Mouse (Mus musculus) CH12.LX (cell line): Measurements from ENCODE around the gene Cd2bp2. TPM values are rescaled to one million over a fixed set of nuclear protein-coding genes. Genes with fewer than 3 reads are reported as not detected.

Experiments
- DNase-seq: peaks from one replicate; pipeline ENCODE4 v3.0.0-alpha.2; 2013; ENCODE audit errors: extremely low read depth
- H3K27ac ChIP-seq: 2 replicates; pipeline ENCODE4 v1.5.1; 2012; ENCODE audit warnings: low read depth, mild to moderate bottlenecking, control low read depth, moderate library complexity; ENCODE audit not compliant: insufficient read depth
- H3K27me3 ChIP-seq: replicated peaks from 2 replicates; pipeline ENCODE3; 2012; ENCODE audit warnings: inconsistent platforms
- H3K36me3 ChIP-seq, 2 experiments: replicated peaks in 1 of 2; 2 replicates each; pipeline versions ENCODE3 to v1.6.1; 2012; ENCODE audit warnings: inconsistent platforms in 1 of 2, low read length in 1 of 2, mild to moderate bottlenecking in 1 of 2, mixed read lengths in 1 of 2, moderate library complexity in 1 of 2; ENCODE audit not compliant: control insufficient read depth in 1 of 2, insufficient read depth in 1 of 2
- H3K4me1 ChIP-seq, 2 experiments: 2 replicates each; pipeline ENCODE4 v1.6.1; 2012; ENCODE audit warnings: inconsistent platforms in 1 of 2, moderate library complexity in 1 of 2; ENCODE audit not compliant: insufficient read depth in 2 of 2, control insufficient read depth in 1 of 2
- H3K4me2 ChIP-seq: 2 replicates; pipeline ENCODE4 v1.6.1; 2012; ENCODE audit warnings: low read depth, mild to moderate bottlenecking, control low read depth; ENCODE audit not compliant: poor library complexity, insufficient read depth, severe bottlenecking
- H3K4me3 ChIP-seq, 3 experiments: fragments of 150-350 bp in 1 of 3; sonication (generic) in 1 of 3; replicated peaks in 1 of 3; 2 replicates each; pipeline versions ENCODE3 to v1.5.1; 2011 to 2012; ENCODE audit warnings: low read depth in 2 of 3, low read length in 2 of 3, mild to moderate bottlenecking in 2 of 3, moderate library complexity in 2 of 3, control low read depth in 1 of 3, improper control_type of control experiment in 1 of 3, inconsistent platforms in 1 of 3, mixed read lengths in 1 of 3; ENCODE audit not compliant: poor library complexity in 1 of 3
- H3K79me2 ChIP-seq: replicated peaks from 2 replicates; pipeline ENCODE4 v1.6.1; 2012; ENCODE audit warnings: mild to moderate bottlenecking, moderate library complexity; ENCODE audit not compliant: control insufficient read depth, poor library complexity, insufficient read depth, severe bottlenecking; ENCODE audit errors: extremely low read depth
- H3K9ac ChIP-seq: 2 replicates; pipeline ENCODE4 v1.6.1; 2012; ENCODE audit warnings: low read depth, mild to moderate bottlenecking, control low read depth, moderate library complexity; ENCODE audit not compliant: insufficient read depth
- H3K9me3 ChIP-seq: replicated peaks from 2 replicates; pipeline ENCODE3; 2012; ENCODE audit warnings: low read length, inconsistent platforms, mixed read lengths
- CHD2 ChIP-seq: IDR thresholded peaks from 2 replicates; pipeline ENCODE4 v1.6.1; 2011; ENCODE audit warnings: low read length, improper control_type of control experiment
- CTCF ChIP-seq, 2 experiments: IDR thresholded peaks in 1 of 2; conservative IDR thresholded peaks in 1 of 2; 2 replicates each; pipeline ENCODE4 v1.5.1; 2011 to 2012; ENCODE audit warnings: low read depth in 2 of 2, low read length in 2 of 2, improper control_type of control experiment in 1 of 2, inconsistent platforms in 1 of 2, mild to moderate bottlenecking in 1 of 2, moderate library complexity in 1 of 2
- IRF4 ChIP-seq: IDR thresholded peaks from 2 replicates; pipeline ENCODE4 v1.6.1; 2014; ENCODE audit warnings: low read depth, mild to moderate bottlenecking, inconsistent platforms, low read length, improper control_type of control experiment
- JUN ChIP-seq: IDR thresholded peaks from 2 replicates; pipeline ENCODE4 v1.6.1; 2011; ENCODE audit warnings: low read depth, mild to moderate bottlenecking, low read length, improper control_type of control experiment, moderate library complexity; ENCODE audit not compliant: insufficient read depth
- JUND ChIP-seq: conservative IDR thresholded peaks from 2 replicates; pipeline ENCODE4 v1.6.1; 2011; ENCODE audit warnings: low read depth, low read length, improper control_type of control experiment
- MAFK ChIP-seq: IDR thresholded peaks from 2 replicates; pipeline ENCODE4 v1.6.1; 2011; ENCODE audit warnings: low read length, improper control_type of control experiment; ENCODE audit not compliant: insufficient replicate concordance
- MAX ChIP-seq: IDR thresholded peaks from 2 replicates; pipeline ENCODE4 v1.6.1; 2011; ENCODE audit warnings: low read length, improper control_type of control experiment
- MEF2A ChIP-seq: IDR thresholded peaks from 2 replicates; pipeline ENCODE4 v1.6.1; 2014; ENCODE audit warnings: low read depth, mild to moderate bottlenecking, inconsistent platforms, low read length, improper control_type of control experiment, borderline replicate concordance
- MYC ChIP-seq: IDR thresholded peaks from 2 replicates; pipeline ENCODE4 v1.6.1; 2011; ENCODE audit warnings: low read depth, mild to moderate bottlenecking, improper control_type of control experiment, low read length
- NRF1 ChIP-seq: IDR thresholded peaks from 2 replicates; pipeline ENCODE4 v1.6.1; 2014; ENCODE audit warnings: low read depth, mild to moderate bottlenecking, inconsistent platforms, low read length, improper control_type of control experiment, moderate library complexity
- POLR2A ChIP-seq: IDR thresholded peaks from 2 replicates; pipeline ENCODE4 v1.6.1; 2011; ENCODE audit warnings: low read depth, mild to moderate bottlenecking, improper control_type of control experiment, low read length
- POLR2AphosphoS2 ChIP-seq: IDR thresholded peaks from 2 replicates; pipeline ENCODE4 v1.6.1; 2011; ENCODE audit warnings: low read depth, low read length, improper control_type of control experiment
- RAD21 ChIP-seq: IDR thresholded peaks from 2 replicates; pipeline ENCODE4 v1.6.1; 2011; ENCODE audit warnings: low read depth, mild to moderate bottlenecking, low read length, improper control_type of control experiment, moderate library complexity
- RCOR1 ChIP-seq: conservative IDR thresholded peaks from 2 replicates; pipeline ENCODE4 v1.6.1; 2012; ENCODE audit warnings: low read depth, mild to moderate bottlenecking, inconsistent platforms, low read length, improper control_type of control experiment
- SIN3A ChIP-seq: IDR thresholded peaks from 2 replicates; pipeline ENCODE4 v1.6.1; 2012; ENCODE audit warnings: low read length, improper control_type of control experiment, inconsistent platforms
- SMC3 ChIP-seq: IDR thresholded peaks from 2 replicates; pipeline ENCODE4 v1.6.1; 2011; ENCODE audit warnings: low read depth, low read length, improper control_type of control experiment
- USF1 ChIP-seq: IDR thresholded peaks from 2 replicates; pipeline ENCODE4 v1.6.1; 2014; ENCODE audit warnings: low read depth, mild to moderate bottlenecking, inconsistent platforms, low read length, improper control_type of control experiment
- ZC3H11A ChIP-seq: IDR thresholded peaks from 2 replicates; pipeline ENCODE4 v1.6.1; 2012; ENCODE audit warnings: low read depth, mild to moderate bottlenecking, inconsistent platforms, low read length, improper control_type of control experiment
- ZNF384 ChIP-seq: IDR thresholded peaks from 2 replicates; pipeline ENCODE4 v1.6.1; 2012; ENCODE audit warnings: low read depth, low read length, improper control_type of control experiment, inconsistent platforms
- dilution Hi-C: fragments of 300-500 bp; cut with MboI; formaldehyde crosslinking; loops from 2 replicates; pipeline ENCODE4 v1.14.3; 2020; ENCODE audit warnings: low sequenced_read_pairs; ENCODE audit not compliant: extremely low pct_unique_long_range_greater_than_20kb, extremely low pct_ligation_motif_present
- in situ Hi-C: fragments of 300-500 bp; cut with MboI; formaldehyde crosslinking; loops from 3 replicates; pipeline ENCODE4 v1.14.3; 2019; ENCODE audit warnings: low sequenced_read_pairs, low pct_ligation_motif_present, low pct_unique_long_range_greater_than_20kb, mixed read lengths
- polyA plus RNA-seq: library from polyadenylated mRNA; unstranded; fragments of >175 nt; gene quantifications from 2 replicates; pipeline ENCODE4 v1.2.1, GENCODE M21; 2012; ENCODE audit warnings: low read depth; ENCODE audit not compliant: insufficient read length
- total RNA-seq, 2 experiments: library from RNA; depleted of rRNA; stranded (reverse); fragments of 300-350 nt in 1 of 2; fragments of >200 nt in 1 of 2; gene quantifications; 2 replicates each; pipeline ENCODE4 v1.2.3; 2012 to 2014

Gene Cd2bp2
- total and polyA plus RNA-seq, 3 experiments: 57.4 to 66.8 (median 62.4) TPM

GRCm38 (mm10) chr7:127231826-127232621 is 36.2 kb upstream of the Cd2bp2 start:
- Histone ChIP-seq H3K4me3 (peak overlapping the region; percentile 94 to 98 (median 97)), H3K36me3 (peaks cover 22 to 50% of the 10 kb centered on the region in 2 experiments), H3K9me3 (no peaks in the 10 kb centered on the region), H3K27me3 (no peaks in the 10 kb centered on the region), H3K4me2 (peak overlapping the region; percentile 67), H3K27ac (peak overlapping the region; percentile 34; the same call in 1 of the 2 replicates), H3K9ac (peak overlapping the region; percentile 61), H3K4me1 (peaks cover 4 to 43% of the 10 kb centered on the region in 2 experiments; a peak in 3 of 4 replicates), H3K79me2 (peaks cover 31% of the 10 kb centered on the region)
- TF ChIP-seq CHD2 (no peak), ZNF384 (peak; percentile 44), NRF1 (no peak)
- dilution Hi-C loops: no loop called here
- in situ Hi-C loops: no loop called here
- DNase-seq: no peak

GRCm38 (mm10) chr7:127231376-127231775 is 35.5 kb upstream of the Cd2bp2 start:
- Histone ChIP-seq H3K9me3 (no peaks in the 10 kb centered on the region), H3K4me3 (peak overlapping the region in 2 of 3 experiments; percentile 94 to 97), H3K79me2 (peaks cover 31% of the 10 kb centered on the region), H3K4me2 (peak overlapping the region; percentile 67), H3K9ac (peak overlapping the region; percentile 61; the same call in 1 of the 2 replicates), H3K4me1 (peaks cover 4 to 43% of the 10 kb centered on the region in 2 experiments; a peak in 3 of 4 replicates), H3K36me3 (peaks cover 16 to 44% of the 10 kb centered on the region in 2 experiments), H3K27ac (no peak overlapping the region), H3K27me3 (no peaks in the 10 kb centered on the region)
- TF ChIP-seq MAFK: no peak
- dilution Hi-C loops: no loop called here
- DNase-seq: no peak
- in situ Hi-C loops: no loop called here

GRCm38 (mm10) chr7:127228615-127229303 is 32.9 kb upstream of the Cd2bp2 start:
- H3K4me3 ChIP-seq: no peak overlapping the region
- DNase-seq: peak; percentile 89
- no peaks in the 10 kb centered on the region for H3K27me3 ChIP-seq
- no peak overlapping the region for H3K4me2 ChIP-seq
- peaks cover 19% of the 10 kb centered on the region for H3K79me2 ChIP-seq
- H3K9me3 ChIP-seq: no peaks in the 10 kb centered on the region
- peaks cover 3 to 25% of the 10 kb centered on the region in 2 experiments for H3K36me3 ChIP-seq
- no peak overlapping the region for H3K9ac ChIP-seq
- in situ Hi-C loops: no loop called here
- no peak overlapping the region for H3K27ac ChIP-seq
- TF ChIP-seq MEF2A (peak; percentile 52; the same call in 1 of the 2 replicates), MYC (peak; percentile 96), USF1 (peak; percentile 33), POLR2AphosphoS2 (no peak; the same call in 1 of the 2 replicates), IRF4 (0 out of 2 replicates have a peak, but pooled peaks have one; percentile 8), RAD21 (peak; percentile 83), POLR2A (peak; percentile 30; the same call in 1 of the 2 replicates), ZC3H11A (peak; percentile 13; the same call in 1 of the 2 replicates), CTCF (conservative IDR thresholded peaks at IDR 0.05 in 1 of 2, IDR thresholded peaks at IDR 0.05 in 1 of 2; ENCODE audit: low read depth in 2 of 2, low read length in 2 of 2) (peak; percentile 74 to 83), RCOR1 (no peak), JUN (no peak), JUND (peak; percentile 27; the same call in 1 of the 2 replicates), MAX (peak; percentile 82), SIN3A (peak; percentile 40; the same call in 1 of the 2 replicates), SMC3 (peak; percentile 73)
- peaks cover 4 to 43% of the 10 kb centered on the region in 2 experiments; a peak in 3 of 4 replicates for H3K4me1 ChIP-seq
- dilution Hi-C loops: no loop called here
